Mouse (Mus musculus): ENCODE results near the gene Tmem132c.

DNA sequence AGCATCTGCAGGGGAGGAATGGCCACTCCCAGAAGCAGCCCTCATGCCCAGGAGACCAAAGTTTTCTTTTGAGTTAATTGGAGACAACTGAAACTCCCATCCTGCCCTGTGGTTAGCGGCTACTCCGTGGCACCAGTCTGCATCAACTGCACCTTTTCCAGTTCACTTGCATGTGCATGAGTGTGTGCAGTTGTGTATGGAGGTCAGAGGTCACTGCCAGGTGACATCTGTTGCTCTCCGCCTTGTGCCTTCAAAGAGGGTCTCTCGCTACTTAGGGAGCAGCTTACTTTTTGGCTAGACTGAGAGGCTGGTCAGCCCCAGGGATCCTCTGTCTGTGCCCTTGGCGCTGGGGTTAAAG, 95.3 kb downstream of the Tmem132c start:
- TF ChIP-seq CTCF (IDR thresholded peaks at IDR 0.05; ENCODE audit: control insufficient read depth, insufficient read depth, insufficient read length) (no peak), MYOD1 (IDR thresholded peaks at IDR 0.05; ENCODE audit: control insufficient read depth, insufficient read length, low read depth) (no peak), MAX (IDR thresholded peaks at IDR 0.05) (no peak), USF1 (IDR thresholded peaks at IDR 0.05; ENCODE audit: low read depth) (no peak), FOSL1 (IDR thresholded peaks at IDR 0.05; ENCODE audit: insufficient read depth, low read length, poor library complexity, severe bottlenecking) (no peak), MYOG (IDR thresholded peaks at IDR 0.05; ENCODE audit: control insufficient read depth, extremely low read depth, insufficient read length) (no peak)
